Mouse (Mus musculus): ENCODE results near the gene Zfp988. TPM values are rescaled to one million over a fixed set of nuclear protein-coding genes. Genes with fewer than 3 reads are reported as not detected.
"Not testable (repeated sequence)": the region's sequence is repeated elsewhere in the genome, so short reads cannot be mapped to it uniquely, and the experiment has no call there.

The Zfp988 gene
- total RNA-seq, 2 experiments from 2014 or later: 0.21 TPM; not detected in 1

- not testable (repeated sequence) for DNase-seq (ENCODE audit: extremely low spot score in 1 of 2, low spot score in 1 of 2)
Measured at GRCm38 (mm10) chr4:147340876-147341275, 35.4 kb downstream of the Zfp988 start.

- DNase-seq (ENCODE audit: extremely low spot score in 1 of 2, low spot score in 1 of 2): not testable (repeated sequence)
Measured at GRCm38 (mm10) chr4:147343042-147343908, 37.8 kb downstream of the Zfp988 start.

- DNase-seq (ENCODE audit: extremely low spot score in 1 of 2, low spot score in 1 of 2): not testable (repeated sequence)
Measured at GRCm38 (mm10) chr4:147345061-147345554, 39.6 kb downstream of the Zfp988 start.

GRCm38 (mm10) chr4:147346361-147347035 lies 41.0 kb downstream of the Zfp988 start:
- not testable (repeated sequence) for DNase-seq (ENCODE audit: extremely low spot score in 1 of 2, low spot score in 1 of 2)

- not testable (repeated sequence) for DNase-seq (ENCODE audit: extremely low spot score in 1 of 2, low spot score in 1 of 2)
Measured at GRCm38 (mm10) chr4:147347300-147347699, 41.8 kb downstream of the Zfp988 start.

GRCm38 (mm10) chr4:147347880-147348279 lies 42.4 kb downstream of the Zfp988 start:
- not testable (repeated sequence) for DNase-seq (ENCODE audit: extremely low spot score in 1 of 2, low spot score in 1 of 2)

- DNase-seq (ENCODE audit: extremely low spot score in 1 of 2, low spot score in 1 of 2): not testable (repeated sequence)
Measured at GRCm38 (mm10) chr4:147348401-147348800, 42.9 kb downstream of the Zfp988 start.

GRCm38 (mm10) chr4:147348906-147349686 lies 43.6 kb downstream of the Zfp988 start:
- DNase-seq (ENCODE audit: extremely low spot score in 1 of 2, low spot score in 1 of 2): not testable (repeated sequence)

GRCm38 (mm10) chr4:147349687-147350415 lies 44.4 kb downstream of the Zfp988 start:
- DNase-seq (ENCODE audit: extremely low spot score in 1 of 2, low spot score in 1 of 2): not testable (repeated sequence)

- not testable (repeated sequence) for DNase-seq (ENCODE audit: extremely low spot score in 1 of 2, low spot score in 1 of 2)
Measured at GRCm38 (mm10) chr4:147350541-147350940, 45.1 kb downstream of the Zfp988 start.

- not testable (repeated sequence) for DNase-seq (ENCODE audit: extremely low spot score in 1 of 2, low spot score in 1 of 2)
Measured at GRCm38 (mm10) chr4:147351376-147351980, 46.0 kb downstream of the Zfp988 start.

GRCm38 (mm10) chr4:147353626-147354025 lies 48.2 kb downstream of the Zfp988 start:
- DNase-seq (ENCODE audit: extremely low spot score in 1 of 2, low spot score in 1 of 2): not testable (repeated sequence)

- DNase-seq (ENCODE audit: extremely low spot score in 1 of 2, low spot score in 1 of 2): not testable (repeated sequence)
Measured at GRCm38 (mm10) chr4:147356042-147356441, 50.6 kb downstream of the Zfp988 start.

- DNase-seq (ENCODE audit: extremely low spot score in 1 of 2, low spot score in 1 of 2): not testable (repeated sequence)
Measured at GRCm38 (mm10) chr4:147357195-147357594, 51.7 kb downstream of the Zfp988 start.

GRCm38 (mm10) chr4:147361003-147361402 lies 55.5 kb downstream of the Zfp988 start, which contains the start of gene Zfp978:
Gene Zfp978, plus strand, starts transcription at chr4:147361303.
- not testable (repeated sequence) for DNase-seq (ENCODE audit: extremely low spot score in 1 of 2, low spot score in 1 of 2)

GRCm38 (mm10) chr4:147361872-147362271 lies 56.4 kb downstream of the Zfp988 start:
- not testable (repeated sequence) for DNase-seq (ENCODE audit: extremely low spot score in 1 of 2, low spot score in 1 of 2)

GRCm38 (mm10) chr4:147369564-147369963 lies 64.1 kb downstream of the Zfp988 start:
- DNase-seq (ENCODE audit: extremely low spot score in 1 of 2, low spot score in 1 of 2): not testable (repeated sequence)

- DNase-seq (ENCODE audit: extremely low spot score in 1 of 2, low spot score in 1 of 2): not testable (repeated sequence)
Measured at GRCm38 (mm10) chr4:147383199-147383598, 77.7 kb downstream of the Zfp988 start.

Data from layer of hippocampus, postnatal 25 days (tissue).